Mouse (Mus musculus) embryonic facial prominence, embryonic 12.5 days (tissue): Measurements from ENCODE around the gene Pygo2. TPM values are rescaled to one million over a fixed set of nuclear protein-coding genes. Genes with fewer than 3 reads are reported as not detected.

Experiments used
- ATAC-seq: fragments of 200-750 bp; cut with Nextera tagmentation; 2 replicates; pipeline ENCODE4 v1.8.0; 2017; ENCODE audit not compliant: insufficient number of reproducible peaks, insufficient read depth, low FRiP score, low TSS enrichment
- H3K27ac ChIP-seq: fragments of 300-500 bp; sonication (generic); 2 replicates; pipeline ENCODE4 v1.5.1; 2016; ENCODE audit warnings: mild to moderate bottlenecking
- H3K27me3 ChIP-seq: fragments of 300-500 bp; sonication (generic); 2 replicates; pipeline ENCODE4 v1.6.1; 2016; ENCODE audit warnings: mild to moderate bottlenecking, moderate library complexity
- H3K36me3 ChIP-seq: fragments of 300-500 bp; sonication (generic); 2 replicates; pipeline ENCODE4 v1.6.1; 2016; ENCODE audit warnings: mild to moderate bottlenecking
- H3K4me1 ChIP-seq: fragments of 300-500 bp; sonication (generic); 2 replicates; pipeline ENCODE4 v1.6.1; 2016
- H3K4me2 ChIP-seq: fragments of 300-500 bp; sonication (generic); replicated peaks from 2 replicates; pipeline ENCODE4 v1.6.1; 2016; ENCODE audit warnings: mild to moderate bottlenecking, moderate library complexity
- H3K4me3 ChIP-seq: fragments of 300-500 bp; sonication (generic); 2 replicates; pipeline ENCODE4 v1.5.1; 2016; ENCODE audit warnings: mild to moderate bottlenecking
- H3K9ac ChIP-seq: fragments of 300-500 bp; sonication (generic); 2 replicates; pipeline ENCODE4 v1.6.1; 2016; ENCODE audit warnings: mild to moderate bottlenecking, moderate library complexity
- H3K9me3 ChIP-seq: fragments of 300-500 bp; sonication (generic); 2 replicates; pipeline ENCODE4 v1.6.1; 2016; ENCODE audit warnings: mild to moderate bottlenecking, moderate library complexity
- WGBS: fragments of 180-500 bp; shearing (Covaris S2); methylation state at CpG from one replicate; pipeline ENCODE4 v1.1.7; 2016; 5-methylcytosine and 5-hydroxymethylcytosine counted together
- polyA plus RNA-seq: library from polyadenylated mRNA; unstranded; fragments of >200 nt; fragmentation: Nextera tagmentation; extraction: Ambion mirVana; gene quantifications from 2 replicates; pipeline ENCODE4 v1.2.1, GENCODE M21; 2016

Gene Pygo2
- polyA plus RNA-seq, 1 experiment from 2014 or later: 67.9 TPM

- peak overlapping the region; percentile 97 for H3K4me2 ChIP-seq
- H3K9me3 ChIP-seq: no peaks in the 10 kb centered on the region
- H3K4me3 ChIP-seq: peak overlapping the region; percentile 50
- H3K27me3 ChIP-seq: peaks cover 26% of the 10 kb centered on the region
- no peaks in the 10 kb centered on the region; the same call in 1 of the 2 replicates for H3K36me3 ChIP-seq
- H3K4me1 ChIP-seq: peaks cover 42% of the 10 kb centered on the region
- peak overlapping the region; percentile 58; the same call in 1 of the 2 replicates for H3K9ac ChIP-seq
- ATAC-seq: no peak
- H3K27ac ChIP-seq: peak overlapping the region; percentile 68
- 3% methylated on average over 10 of the region's 10 CpGs for WGBS
Measured at GRCm38 (mm10) chr3:89395419-89395805, 34.6 kb upstream of the Pygo2 start.

GRCm38 (mm10) chr3:89395806-89396653 lies 34.0 kb upstream of the Pygo2 start:
- Histone ChIP-seq H3K4me3 (peak overlapping the region; percentile 50), H3K9me3 (no peaks in the 10 kb centered on the region), H3K9ac (peak overlapping the region; percentile 55), H3K4me2 (peak overlapping the region; percentile 97), H3K4me1 (peaks cover 35% of the 10 kb centered on the region), H3K36me3 (no peaks in the 10 kb centered on the region; the same call in 1 of the 2 replicates), H3K27ac (peak overlapping the region; percentile 68; the same call in 1 of the 2 replicates), H3K27me3 (peaks cover 21% of the 10 kb centered on the region)
- under 1% methylated on average over 44 of the region's 44 CpGs for WGBS
- ATAC-seq: no peak

GRCm38 (mm10) chr3:89396654-89397005 lies 33.4 kb upstream of the Pygo2 start:
- no peak for ATAC-seq
- Histone ChIP-seq H3K36me3 (no peaks in the 10 kb centered on the region; the same call in 1 of the 2 replicates), H3K4me2 (peak overlapping the region; percentile 97), H3K27ac (no peak overlapping the region), H3K4me1 (peaks cover 29% of the 10 kb centered on the region), H3K4me3 (peak overlapping the region; percentile 50), H3K9ac (peak overlapping the region; percentile 55; the same call in 1 of the 2 replicates), H3K9me3 (no peaks in the 10 kb centered on the region), H3K27me3 (peaks cover 15% of the 10 kb centered on the region)
- 2% methylated on average over 4 of the region's 4 CpGs for WGBS

- no peaks in the 10 kb centered on the region for H3K27me3 ChIP-seq
- peaks cover 15% of the 10 kb centered on the region for H3K36me3 ChIP-seq
- H3K4me2 ChIP-seq: no peak overlapping the region
- no peak overlapping the region for H3K9ac ChIP-seq
- ATAC-seq: no peak
- no peaks in the 10 kb centered on the region for H3K9me3 ChIP-seq
- H3K4me3 ChIP-seq: no peak overlapping the region
- H3K4me1 ChIP-seq: no peaks in the 10 kb centered on the region
- 86% methylated on average over 7 of the region's 7 CpGs for WGBS
- H3K27ac ChIP-seq: no peak overlapping the region
Measured at GRCm38 (mm10) chr3:89401329-89401728, 28.7 kb upstream of the Pygo2 start.

- Histone ChIP-seq H3K4me1 (no peaks in the 10 kb centered on the region), H3K4me3 (no peak within 1 kb of the TSS), H3K36me3 (peaks cover 22% of the 10 kb centered on the region), H3K4me2 (no peak within 1 kb of the TSS), H3K9ac (no peak within 1 kb of the TSS), H3K27me3 (no peaks in the 10 kb centered on the region), H3K27ac (no peak within 1 kb of the TSS), H3K9me3 (no peaks in the 10 kb centered on the region)
- WGBS: 79% methylated on average over 5 of the region's 5 CpGs
- no peak for ATAC-seq
Measured at GRCm38 (mm10) chr3:89402693-89403092, 27.3 kb upstream of the Pygo2 start, which contains the start of gene Lenep. Gene Lenep (minus strand): TSS chr3:89402793.

GRCm38 (mm10) chr3:89406887-89407286 lies 23.1 kb upstream of the Pygo2 start:
- no peak for ATAC-seq
- Histone ChIP-seq H3K9me3 (no peaks in the 10 kb centered on the region), H3K4me2 (no peak overlapping the region), H3K27ac (no peak overlapping the region), H3K4me1 (peaks cover 6% of the 10 kb centered on the region), H3K27me3 (no peaks in the 10 kb centered on the region), H3K9ac (no peak overlapping the region), H3K36me3 (peaks cover 22% of the 10 kb centered on the region), H3K4me3 (no peak overlapping the region)
- 93% methylated on average over 6 of the region's 6 CpGs for WGBS

GRCm38 (mm10) chr3:89408448-89408847 lies 21.6 kb upstream of the Pygo2 start:
- Histone ChIP-seq H3K27ac (no peak overlapping the region), H3K4me1 (peaks cover 6% of the 10 kb centered on the region), H3K36me3 (peaks cover 12% of the 10 kb centered on the region), H3K9me3 (no peaks in the 10 kb centered on the region), H3K27me3 (no peaks in the 10 kb centered on the region), H3K9ac (no peak overlapping the region), H3K4me3 (no peak overlapping the region), H3K4me2 (no peak overlapping the region)
- ATAC-seq: no peak
- 65% methylated on average over 16 of the region's 16 CpGs for WGBS

GRCm38 (mm10) chr3:89409701-89410100 lies 20.3 kb upstream of the Pygo2 start:
- Histone ChIP-seq H3K9me3 (no peaks in the 10 kb centered on the region), H3K9ac (no peak overlapping the region), H3K27me3 (no peaks in the 10 kb centered on the region), H3K27ac (no peak overlapping the region), H3K36me3 (peaks cover 20% of the 10 kb centered on the region), H3K4me2 (no peak overlapping the region), H3K4me1 (peaks cover 6% of the 10 kb centered on the region), H3K4me3 (no peak overlapping the region)
- ATAC-seq: no peak
- WGBS: 95% methylated on average over 3 of the region's 3 CpGs

- H3K4me1 ChIP-seq: peaks cover 6% of the 10 kb centered on the region
- H3K9ac ChIP-seq: peak overlapping the region; percentile 55
- H3K4me2 ChIP-seq: peak overlapping the region; percentile 75
- H3K27ac ChIP-seq: no peak overlapping the region
- peaks cover 32% of the 10 kb centered on the region for H3K36me3 ChIP-seq
- H3K27me3 ChIP-seq: no peaks in the 10 kb centered on the region
- no peak for ATAC-seq
- peak overlapping the region; percentile 56 for H3K4me3 ChIP-seq
- 80% methylated on average over 10 of the region's 10 CpGs for WGBS
- H3K9me3 ChIP-seq: no peaks in the 10 kb centered on the region
Measured at GRCm38 (mm10) chr3:89410864-89411263, 19.1 kb upstream of the Pygo2 start.

- ATAC-seq: peak; percentile 97
- Histone ChIP-seq H3K4me2 (peak within 1 kb of the TSS; percentile 75), H3K36me3 (peaks cover 39% of the 10 kb centered on the region), H3K9ac (peak within 1 kb of the TSS; percentile 55), H3K4me3 (peak within 1 kb of the TSS; percentile 56), H3K27me3 (no peaks in the 10 kb centered on the region), H3K9me3 (no peaks in the 10 kb centered on the region), H3K4me1 (peaks cover 12% of the 10 kb centered on the region), H3K27ac (no peak within 1 kb of the TSS)
- WGBS: 7% methylated on average over 28 of the region's 28 CpGs
Measured at GRCm38 (mm10) chr3:89411490-89412393, 18.3 kb upstream of the Pygo2 start, which contains the start of gene Flad1. Gene Flad1 (minus strand): TSS chr3:89411870.

- no peak overlapping the region; the same call in 1 of the 2 replicates for H3K4me2 ChIP-seq
- H3K9ac ChIP-seq: no peak overlapping the region
- H3K27me3 ChIP-seq: no peaks in the 10 kb centered on the region
- ATAC-seq: no peak
- H3K9me3 ChIP-seq: no peaks in the 10 kb centered on the region
- H3K4me1 ChIP-seq: peaks cover 22% of the 10 kb centered on the region
- H3K4me3 ChIP-seq: no peak overlapping the region
- H3K27ac ChIP-seq: no peak overlapping the region
- WGBS: 97% methylated on average over 8 of the region's 8 CpGs
- peaks cover 32% of the 10 kb centered on the region for H3K36me3 ChIP-seq
Measured at GRCm38 (mm10) chr3:89416158-89416557, 13.9 kb upstream of the Pygo2 start.
